Mouse (Mus musculus): ENCODE data around the gene Rbak.
A peak's percentile ranks its signal among the peaks of the same experiment; 100 is the strongest.
"Not testable (repeated sequence)": the region's sequence is repeated elsewhere in the genome, so short reads cannot be mapped to it uniquely, and the experiment has no call there.

The Rbak gene

GRCm38 (mm10) chr5:143180255-143181076, at the start of gene Rbak, which contains the start of gene Spdye4b:
Rbak (minus strand) TSS chr5:143180775.
Spdye4b (plus strand) TSS chr5:143181017.
- peak; percentile 97 for DNase-seq

GRCm38 (mm10) chr5:143226790-143227189, 46.2 kb upstream of the Rbak start, which contains the start of gene Spdye4a:
Spdye4a (minus strand) TSS chr5:143226890.
- no peak for DNase-seq

- DNase-seq, result no peak
These were observed 41.7 kb upstream of the Rbak start for GRCm38 (mm10) chr5:143222287-143222686.

- no peak for DNase-seq
These were observed 40.4 kb upstream of the Rbak start for GRCm38 (mm10) chr5:143220996-143221395.

- DNase-seq, result no peak
These were observed 33.3 kb upstream of the Rbak start for GRCm38 (mm10) chr5:143213832-143214231.

GRCm38 (mm10) chr5:143205015-143205414, 24.4 kb upstream of the Rbak start:
- DNase-seq, result peak; percentile 10

DNA sequence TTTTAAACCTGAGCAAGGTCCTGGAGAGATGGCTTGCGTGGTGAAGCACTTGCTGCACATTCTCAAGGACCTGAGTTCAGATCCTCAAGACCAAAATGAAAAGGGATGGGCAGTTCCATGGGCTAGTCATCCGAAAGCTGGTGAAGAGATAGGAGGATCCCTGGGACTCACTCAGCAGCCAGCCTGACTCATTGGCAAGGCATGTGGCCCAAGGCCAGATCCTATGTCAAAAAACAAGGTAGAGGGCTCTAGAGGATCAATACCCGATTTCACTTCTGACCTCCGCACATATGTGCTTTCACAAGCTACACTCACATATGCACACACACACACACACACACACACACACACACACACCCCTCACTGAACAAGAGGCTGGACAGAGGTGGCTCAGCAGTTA, 15.9 kb upstream of the Rbak start:
- no peak for DNase-seq

DNA sequence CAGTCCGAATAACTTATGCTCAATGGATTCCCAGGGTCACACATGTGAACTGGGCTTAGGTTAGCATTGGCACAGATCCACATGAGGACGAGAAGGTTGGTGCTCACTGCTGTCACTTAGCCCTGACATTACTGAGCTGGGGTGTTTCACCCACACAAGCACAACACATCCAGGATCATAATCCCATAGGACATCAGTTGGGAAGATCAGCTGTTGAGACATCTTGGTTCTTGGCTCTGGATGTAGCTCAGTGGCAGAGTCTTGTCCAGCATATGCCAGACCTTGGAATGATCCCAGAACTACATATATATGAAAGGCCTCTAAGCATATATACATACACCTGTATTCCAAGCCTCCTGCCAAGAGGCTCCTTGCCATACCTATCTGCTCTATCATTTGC, 14.6 kb upstream of the Rbak start:
- DNase-seq, result no peak

- not testable (repeated sequence) for DNase-seq
These were observed 14.2 kb upstream of the Rbak start for GRCm38 (mm10) chr5:143194747-143195146.

DNA sequence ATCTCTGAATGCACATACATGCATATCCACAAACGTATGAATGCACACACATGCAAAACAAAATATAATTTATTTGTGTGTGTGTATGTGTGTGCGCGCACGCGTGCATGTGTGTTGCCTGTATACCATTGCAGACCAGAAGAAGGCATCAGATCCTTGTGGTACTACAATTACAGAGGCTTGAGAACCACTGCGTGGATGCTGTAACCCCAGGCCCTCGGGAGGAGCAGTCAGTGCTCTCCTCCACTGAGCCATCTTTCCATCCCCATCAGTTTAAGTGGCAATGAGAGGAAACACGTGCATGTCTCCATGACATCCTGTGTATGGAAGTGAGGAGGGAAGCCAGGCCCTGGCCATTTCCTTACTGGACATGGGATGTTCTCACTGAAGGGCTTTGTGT, 12.2 kb upstream of the Rbak start:
- DNase-seq, result no peak

GRCm38 (mm10) chr5:143188014-143188413, 7.4 kb upstream of the Rbak start:
- not testable (repeated sequence) for DNase-seq

- no peak for DNase-seq
These were observed 1.4 kb downstream of the Rbak start for GRCm38 (mm10) chr5:143179179-143179578.

DNA sequence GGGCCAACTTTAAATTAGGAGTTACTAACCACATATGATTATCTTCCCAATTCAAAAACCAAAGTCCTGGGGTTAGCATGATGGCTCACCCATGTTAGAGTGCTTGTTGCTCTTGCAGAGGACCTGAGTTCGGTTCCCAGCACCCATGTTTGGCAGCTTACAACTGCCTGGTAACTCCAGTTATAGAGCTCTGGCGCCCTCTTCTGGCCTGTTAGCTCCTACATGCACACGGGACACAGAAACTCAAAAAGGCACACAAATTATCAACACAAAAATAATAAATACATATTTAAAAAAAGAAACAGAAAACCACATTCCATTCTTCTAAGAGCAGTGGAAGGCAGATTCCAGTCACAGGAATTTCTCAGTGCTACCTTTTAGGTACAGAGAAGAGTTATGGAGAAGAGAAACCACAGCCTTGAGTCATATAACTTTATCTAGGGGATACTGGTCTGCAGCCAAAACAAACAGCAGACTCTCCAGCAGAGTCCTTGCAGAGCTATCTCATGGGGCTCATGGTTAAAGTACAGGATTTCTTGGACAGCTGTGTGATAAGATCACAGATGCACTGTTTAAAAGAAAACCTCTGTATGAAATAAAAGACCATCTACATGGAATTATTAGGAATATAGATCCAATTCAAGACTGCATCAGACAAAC, 2.9 kb downstream of the Rbak start:
- no peak for DNase-seq

GRCm38 (mm10) chr5:143175970-143176369, 4.6 kb downstream of the Rbak start:
- peak; percentile 21 for DNase-seq

- DNase-seq, result peak; percentile 84
These were observed 15.0 kb downstream of the Rbak start for GRCm38 (mm10) chr5:143165508-143166070.

DNA sequence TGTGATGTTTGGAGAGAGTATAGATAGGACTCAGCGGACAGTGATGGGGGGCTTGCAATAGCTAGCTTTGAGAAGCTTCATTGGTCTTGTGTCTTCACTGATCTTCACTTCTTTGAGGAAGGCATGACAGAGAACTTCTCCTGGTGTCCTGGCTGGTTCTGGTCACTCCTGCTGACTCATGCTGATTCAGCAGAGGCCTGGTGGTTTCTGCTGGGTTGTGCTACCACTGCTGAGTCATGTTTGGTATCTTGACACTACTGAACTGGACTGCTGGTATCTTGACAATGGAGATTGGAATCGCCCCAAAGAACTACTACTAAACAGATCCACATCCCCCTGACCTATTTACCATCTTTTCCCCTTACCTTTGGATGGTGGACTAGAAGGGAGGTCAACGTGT, 25.0 kb downstream of the Rbak start:
- DNase-seq, result no peak

DNA sequence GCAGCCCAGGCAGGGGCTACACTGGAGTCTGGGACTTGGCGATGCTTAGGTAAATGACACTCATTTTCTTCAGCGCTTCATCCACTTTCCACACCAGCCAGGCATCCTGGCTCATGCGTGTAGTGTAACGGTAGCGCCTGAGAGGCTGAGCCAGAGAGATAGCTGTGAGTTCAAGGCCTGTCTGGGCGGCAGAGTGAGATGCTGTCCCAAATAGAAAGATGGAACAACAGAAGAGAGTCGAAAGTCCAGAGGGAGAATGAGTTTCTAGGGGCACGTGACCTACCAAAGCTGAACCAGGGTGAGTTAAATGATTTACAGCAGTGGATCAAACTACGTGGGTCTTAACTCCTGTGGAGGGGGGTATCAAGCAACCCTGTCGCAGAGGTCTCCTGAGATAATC, 26.8 kb downstream of the Rbak start:
- no peak for DNase-seq

DNA sequence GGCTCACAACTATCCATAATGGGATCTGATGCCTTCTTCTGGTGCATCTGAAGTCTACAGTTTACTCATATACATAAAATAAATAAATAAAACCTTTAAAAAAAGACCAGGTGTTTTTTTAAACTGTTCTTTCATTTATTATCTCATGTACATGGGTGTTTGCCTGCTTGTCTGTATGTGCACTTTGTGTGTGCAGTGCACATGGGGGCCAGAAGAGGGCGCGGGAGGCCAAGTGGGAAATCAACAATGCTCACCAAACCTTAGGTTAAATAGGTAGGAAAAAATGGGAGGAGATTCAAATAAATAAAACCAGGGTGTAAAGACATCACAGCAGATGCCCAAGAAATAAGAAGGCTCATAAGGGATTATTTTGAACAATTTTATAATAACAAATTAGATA, 30.5 kb downstream of the Rbak start:
- DNase-seq, result no peak

DNA sequence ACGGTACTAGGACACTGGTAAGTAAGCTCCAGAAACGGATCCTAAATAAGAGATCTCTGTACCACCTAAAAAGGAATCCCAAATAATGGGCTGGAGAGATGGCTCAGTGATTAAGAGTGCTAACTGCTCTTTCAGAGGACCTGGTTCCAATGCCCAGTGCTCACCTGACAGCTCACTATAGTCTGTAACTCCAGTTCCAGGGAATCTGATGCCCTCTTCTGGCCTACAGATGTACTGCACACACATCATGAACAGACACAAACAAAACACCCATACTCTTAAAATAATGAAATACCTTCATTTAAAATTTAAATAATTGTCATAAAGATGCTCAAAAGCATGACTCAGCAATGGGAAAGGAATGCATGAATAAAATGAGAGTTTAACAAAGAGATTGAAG, 31.0 kb downstream of the Rbak start:
- no peak for DNase-seq

- no peak for DNase-seq
These were observed 31.9 kb downstream of the Rbak start for GRCm38 (mm10) chr5:143148661-143149060.

DNA sequence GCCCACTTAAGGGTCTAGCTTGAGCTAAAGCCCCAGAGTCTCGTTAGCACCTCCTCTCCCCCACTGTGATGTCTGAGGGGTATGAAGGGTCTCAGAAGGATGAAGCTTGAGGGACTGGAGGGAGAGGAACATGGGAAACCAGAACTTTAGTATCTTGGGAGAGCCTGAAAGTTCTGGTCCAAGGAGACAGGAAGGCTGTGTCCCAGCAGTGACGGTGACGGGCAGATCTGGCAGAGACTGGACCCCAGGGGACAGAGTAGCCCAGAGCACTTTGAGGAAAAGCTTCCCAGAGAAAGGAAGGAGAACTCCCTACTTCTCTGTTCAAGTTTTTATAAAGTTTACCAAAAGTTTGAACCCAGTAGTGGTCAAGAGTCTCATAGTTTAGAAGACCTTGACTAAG, 33.1 kb downstream of the Rbak start, which contains the start of gene Olfr718-ps1:
Gene Olfr718-ps1 (minus strand): TSS at position 101 of the 400 bp plus-strand sequence.
- DNase-seq, result no peak

DNA sequence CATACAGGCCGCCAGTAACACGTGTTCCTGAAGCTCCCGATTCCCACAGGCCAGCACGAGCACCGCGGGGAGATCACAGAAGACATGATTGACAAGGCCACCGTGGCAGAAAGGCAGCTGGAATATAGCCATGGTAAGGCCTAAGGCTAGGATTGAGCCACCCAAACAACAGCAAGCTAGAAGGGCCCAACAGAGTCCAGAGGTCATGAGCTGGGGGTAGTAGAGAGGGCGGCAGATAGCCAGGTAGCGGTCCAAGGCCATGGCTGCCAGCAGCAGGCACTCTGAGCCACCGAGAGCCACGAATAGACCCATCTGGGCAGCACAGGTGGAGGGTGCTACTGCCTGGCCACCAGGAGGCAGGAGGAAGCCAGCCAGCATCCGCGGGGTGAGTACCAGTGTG, 43.0 kb downstream of the Rbak start:
- DNase-seq, result no peak

GRCm38 (mm10) chr5:143135042-143135441, 45.5 kb downstream of the Rbak start:
- no peak for DNase-seq
